Mouse (Mus musculus) right cerebral cortex, postnatal 25 days (tissue): ENCODE results near the gene Crb3.

Experiments used
- DNase-seq: peaks from one replicate; pipeline ENCODE4 v3.0.0; 2022

Crb3 gene

DNA sequence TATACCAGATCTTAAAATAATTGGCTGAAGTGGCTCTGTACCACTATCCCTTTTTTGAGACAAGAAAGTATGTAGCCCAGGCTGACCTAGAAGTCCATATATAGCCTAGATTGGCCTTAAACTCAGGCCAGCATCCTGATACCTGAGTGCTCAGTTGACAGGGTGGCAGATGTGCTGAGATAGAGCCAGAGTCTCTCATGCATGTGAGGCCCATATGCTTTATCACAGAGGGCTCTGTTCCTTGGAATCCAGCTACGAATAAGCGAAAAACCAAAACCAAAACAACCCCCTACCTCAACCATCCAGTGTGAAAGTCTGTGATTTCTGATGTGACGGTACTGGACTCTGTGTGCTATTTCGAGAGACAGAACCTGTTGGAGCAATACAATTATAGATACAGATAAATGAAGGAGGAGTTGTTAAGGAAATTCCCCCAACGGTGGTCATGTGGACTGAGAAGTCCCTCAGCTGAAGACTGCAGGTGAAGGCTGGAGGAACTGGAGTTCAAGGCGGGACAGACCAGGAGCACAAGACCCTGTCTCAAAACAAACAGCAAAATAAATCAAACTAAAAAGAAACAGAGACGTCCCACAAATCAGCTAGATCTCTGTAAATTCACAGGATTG lies 49.2 kb downstream of the Crb3 start:
- DNase-seq, result no peak

DNA sequence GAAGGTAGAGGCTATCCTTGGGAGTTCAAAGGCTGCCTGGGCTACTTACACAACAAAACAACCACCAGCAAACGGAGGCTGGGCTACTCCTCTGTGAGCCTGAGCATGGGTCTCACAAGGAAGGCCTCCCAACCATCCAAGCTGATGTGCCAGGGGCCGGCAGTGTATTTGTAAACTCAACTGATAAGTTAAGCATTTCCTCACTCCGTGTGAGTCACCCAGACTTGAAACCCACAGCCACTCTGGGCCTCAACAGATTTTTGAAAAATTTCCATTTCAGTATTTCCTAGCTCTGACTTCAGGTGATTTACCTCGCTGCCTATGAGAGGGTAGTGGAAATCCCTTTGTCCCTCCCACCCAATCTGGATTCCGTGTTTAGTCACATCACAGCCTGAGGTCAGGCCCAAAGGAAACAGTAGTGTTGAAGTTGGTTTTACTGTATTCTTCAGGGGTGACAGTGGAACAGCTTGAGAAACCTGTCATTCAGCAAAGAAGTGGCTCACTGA lies 49.8 kb downstream of the Crb3 start:
- no peak for DNase-seq

DNA sequence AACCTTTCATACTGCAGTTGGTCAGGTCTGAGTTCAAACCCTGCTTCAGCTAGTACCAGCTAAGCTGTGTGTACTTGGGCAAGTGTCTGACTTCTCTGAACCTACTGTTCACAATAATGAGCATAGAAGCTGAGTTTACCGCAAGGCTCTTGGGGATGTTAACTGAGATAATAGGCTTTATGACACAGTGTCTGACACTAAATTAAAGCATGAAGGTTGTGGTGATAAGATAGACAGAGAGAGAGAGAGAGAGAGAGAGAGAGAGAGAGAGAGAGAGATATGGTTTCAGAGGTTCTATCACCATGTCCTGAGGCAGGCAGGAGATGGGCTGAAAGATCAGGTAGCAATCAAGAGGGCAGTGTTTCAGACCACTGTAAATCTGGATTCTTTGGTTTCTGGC lies 51.1 kb downstream of the Crb3 start:
- DNase-seq, result no peak

DNA sequence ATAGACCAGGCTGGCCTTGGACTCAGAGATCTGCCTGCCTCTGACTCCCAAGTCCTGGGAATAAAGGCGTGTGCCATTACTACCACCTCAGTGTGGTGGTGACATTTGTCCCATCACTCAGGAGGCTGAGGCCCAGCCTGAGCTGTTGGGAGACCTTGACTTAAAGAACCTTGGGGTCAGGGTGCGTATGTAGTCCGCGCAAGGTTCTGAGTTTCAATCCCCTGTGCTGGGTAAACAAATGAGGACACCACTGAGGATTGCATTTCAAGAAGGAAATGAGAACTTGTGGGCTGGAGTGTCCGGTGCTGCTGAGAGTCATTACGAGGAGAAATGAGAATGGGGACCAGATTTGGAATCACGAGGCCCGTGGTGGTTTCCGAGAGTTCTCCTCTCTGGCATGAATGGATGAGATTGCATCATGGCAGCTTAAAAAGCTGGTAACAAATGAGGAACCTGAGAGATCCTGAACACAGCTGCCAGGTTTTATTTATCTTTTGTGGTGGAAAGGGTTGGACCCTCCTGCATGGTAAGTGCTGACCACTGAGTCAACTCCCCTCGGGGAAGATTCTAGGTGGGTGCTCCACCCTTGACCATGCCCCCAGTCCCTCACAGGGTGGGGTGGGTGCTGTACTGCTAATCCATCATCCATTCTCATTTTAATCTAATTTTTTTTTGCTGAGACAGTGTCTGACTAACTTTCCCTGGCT lies 54.0 kb downstream of the Crb3 start:
- DNase-seq, result no peak
